Mouse (Mus musculus) CH12.LX (cell line): ENCODE results near the gene Pip5kl1. TPM values are rescaled to one million over a fixed set of nuclear protein-coding genes. Genes with fewer than 3 reads are reported as not detected.

Experiments
- DNase-seq: peaks from one replicate; pipeline ENCODE4 v3.0.0-alpha.2; 2013; ENCODE audit errors: extremely low read depth
- H3K27ac ChIP-seq: 2 replicates; pipeline ENCODE4 v1.5.1; 2012; ENCODE audit warnings: low read depth, mild to moderate bottlenecking, control low read depth, moderate library complexity; ENCODE audit not compliant: insufficient read depth
- H3K27me3 ChIP-seq: replicated peaks from 2 replicates; pipeline ENCODE3; 2012; ENCODE audit warnings: inconsistent platforms
- H3K36me3 ChIP-seq, 2 experiments: replicated peaks in 1 of 2; 2 replicates each; pipeline versions ENCODE3 to v1.6.1; 2012; ENCODE audit warnings: inconsistent platforms in 1 of 2, low read length in 1 of 2, mild to moderate bottlenecking in 1 of 2, mixed read lengths in 1 of 2, moderate library complexity in 1 of 2; ENCODE audit not compliant: control insufficient read depth in 1 of 2, insufficient read depth in 1 of 2
- H3K4me1 ChIP-seq, 2 experiments: 2 replicates each; pipeline ENCODE4 v1.6.1; 2012; ENCODE audit warnings: inconsistent platforms in 1 of 2, moderate library complexity in 1 of 2; ENCODE audit not compliant: insufficient read depth in 2 of 2, control insufficient read depth in 1 of 2
- H3K4me2 ChIP-seq: 2 replicates; pipeline ENCODE4 v1.6.1; 2012; ENCODE audit warnings: low read depth, mild to moderate bottlenecking, control low read depth; ENCODE audit not compliant: poor library complexity, insufficient read depth, severe bottlenecking
- H3K4me3 ChIP-seq, 3 experiments: fragments of 150-350 bp in 1 of 3; sonication (generic) in 1 of 3; replicated peaks in 1 of 3; 2 replicates each; pipeline versions ENCODE3 to v1.5.1; 2011 to 2012; ENCODE audit warnings: low read depth in 2 of 3, low read length in 2 of 3, mild to moderate bottlenecking in 2 of 3, moderate library complexity in 2 of 3, control low read depth in 1 of 3, improper control_type of control experiment in 1 of 3, inconsistent platforms in 1 of 3, mixed read lengths in 1 of 3; ENCODE audit not compliant: poor library complexity in 1 of 3
- H3K79me2 ChIP-seq: replicated peaks from 2 replicates; pipeline ENCODE4 v1.6.1; 2012; ENCODE audit warnings: mild to moderate bottlenecking, moderate library complexity; ENCODE audit not compliant: control insufficient read depth, poor library complexity, insufficient read depth, severe bottlenecking; ENCODE audit errors: extremely low read depth
- H3K9ac ChIP-seq: 2 replicates; pipeline ENCODE4 v1.6.1; 2012; ENCODE audit warnings: low read depth, mild to moderate bottlenecking, control low read depth, moderate library complexity; ENCODE audit not compliant: insufficient read depth
- H3K9me3 ChIP-seq: replicated peaks from 2 replicates; pipeline ENCODE3; 2012; ENCODE audit warnings: low read length, inconsistent platforms, mixed read lengths
- CHD1 ChIP-seq: IDR thresholded peaks from 2 replicates; pipeline ENCODE4 v1.6.1; 2012; ENCODE audit warnings: low read depth, low read length, improper control_type of control experiment, inconsistent platforms
- CHD2 ChIP-seq: IDR thresholded peaks from 2 replicates; pipeline ENCODE4 v1.6.1; 2011; ENCODE audit warnings: low read length, improper control_type of control experiment
- E2F4 ChIP-seq: IDR thresholded peaks from 2 replicates; pipeline ENCODE4 v1.6.1; 2011; ENCODE audit warnings: low read depth, low read length, improper control_type of control experiment; ENCODE audit not compliant: insufficient replicate concordance
- ELF1 ChIP-seq: IDR thresholded peaks from 2 replicates; pipeline ENCODE4 v1.6.1; 2014; ENCODE audit warnings: low read depth, mild to moderate bottlenecking, inconsistent platforms, low read length, improper control_type of control experiment
- EP300 ChIP-seq: IDR thresholded peaks from 2 replicates; pipeline ENCODE4 v1.6.1; 2011; ENCODE audit warnings: low read length, improper control_type of control experiment
- ETS1 ChIP-seq: conservative IDR thresholded peaks from 2 replicates; pipeline ENCODE4 v1.6.1; 2012; ENCODE audit warnings: low read depth, mild to moderate bottlenecking, inconsistent platforms, low read length, improper control_type of control experiment, moderate library complexity
- IRF4 ChIP-seq: IDR thresholded peaks from 2 replicates; pipeline ENCODE4 v1.6.1; 2014; ENCODE audit warnings: low read depth, mild to moderate bottlenecking, inconsistent platforms, low read length, improper control_type of control experiment
- KAT2A ChIP-seq: IDR thresholded peaks from 2 replicates; pipeline ENCODE4 v1.6.1; 2012; ENCODE audit warnings: low read length, improper control_type of control experiment, inconsistent platforms; ENCODE audit not compliant: insufficient replicate concordance
- MAZ ChIP-seq: IDR thresholded peaks from 2 replicates; pipeline ENCODE4 v1.6.1; 2012; ENCODE audit warnings: low read depth, mild to moderate bottlenecking, inconsistent platforms, low read length, improper control_type of control experiment, moderate library complexity
- MEF2A ChIP-seq: IDR thresholded peaks from 2 replicates; pipeline ENCODE4 v1.6.1; 2014; ENCODE audit warnings: low read depth, mild to moderate bottlenecking, inconsistent platforms, low read length, improper control_type of control experiment, borderline replicate concordance
- MXI1 ChIP-seq: IDR thresholded peaks from 2 replicates; pipeline ENCODE4 v1.6.1; 2011; ENCODE audit warnings: mild to moderate bottlenecking, low read depth, low read length, improper control_type of control experiment
- RAD21 ChIP-seq: IDR thresholded peaks from 2 replicates; pipeline ENCODE4 v1.6.1; 2011; ENCODE audit warnings: low read depth, mild to moderate bottlenecking, low read length, improper control_type of control experiment, moderate library complexity
- RCOR1 ChIP-seq: conservative IDR thresholded peaks from 2 replicates; pipeline ENCODE4 v1.6.1; 2012; ENCODE audit warnings: low read depth, mild to moderate bottlenecking, inconsistent platforms, low read length, improper control_type of control experiment
- SMC3 ChIP-seq: IDR thresholded peaks from 2 replicates; pipeline ENCODE4 v1.6.1; 2011; ENCODE audit warnings: low read depth, low read length, improper control_type of control experiment
- TCF12 ChIP-seq: IDR thresholded peaks from 2 replicates; pipeline ENCODE4 v1.6.1; 2014; ENCODE audit warnings: low read depth, mild to moderate bottlenecking, inconsistent platforms, low read length, improper control_type of control experiment
- USF1 ChIP-seq: IDR thresholded peaks from 2 replicates; pipeline ENCODE4 v1.6.1; 2014; ENCODE audit warnings: low read depth, mild to moderate bottlenecking, inconsistent platforms, low read length, improper control_type of control experiment
- USF2 ChIP-seq: conservative IDR thresholded peaks from 2 replicates; pipeline ENCODE4 v1.6.1; 2011; ENCODE audit warnings: low read depth, low read length, improper control_type of control experiment
- ZC3H11A ChIP-seq: IDR thresholded peaks from 2 replicates; pipeline ENCODE4 v1.6.1; 2012; ENCODE audit warnings: low read depth, mild to moderate bottlenecking, inconsistent platforms, low read length, improper control_type of control experiment
- ZMIZ1 ChIP-seq: IDR thresholded peaks from 2 replicates; pipeline ENCODE4 v1.6.1; 2012; ENCODE audit warnings: low read depth, mild to moderate bottlenecking, inconsistent platforms, low read length, improper control_type of control experiment
- dilution Hi-C: fragments of 300-500 bp; cut with MboI; formaldehyde crosslinking; loops from 2 replicates; pipeline ENCODE4 v1.14.3; 2020; ENCODE audit warnings: low sequenced_read_pairs; ENCODE audit not compliant: extremely low pct_unique_long_range_greater_than_20kb, extremely low pct_ligation_motif_present
- in situ Hi-C: fragments of 300-500 bp; cut with MboI; formaldehyde crosslinking; loops from 3 replicates; pipeline ENCODE4 v1.14.3; 2019; ENCODE audit warnings: low sequenced_read_pairs, low pct_ligation_motif_present, low pct_unique_long_range_greater_than_20kb, mixed read lengths
- polyA plus RNA-seq: library from polyadenylated mRNA; unstranded; fragments of >175 nt; gene quantifications from 2 replicates; pipeline ENCODE4 v1.2.1, GENCODE M21; 2012; ENCODE audit warnings: low read depth; ENCODE audit not compliant: insufficient read length
- total RNA-seq, 2 experiments: library from RNA; depleted of rRNA; stranded (reverse); fragments of 300-350 nt in 1 of 2; fragments of >200 nt in 1 of 2; gene quantifications; 2 replicates each; pipeline ENCODE4 v1.2.3; 2012 to 2014

Pip5kl1 gene
- total and polyA plus RNA-seq, 3 experiments = 0.28 to 0.64 (median 0.57) TPM

- Histone ChIP-seq H3K9ac (no peak overlapping the region), H3K9me3 (no peaks in the 10 kb centered on the region), H3K4me2 (no peak overlapping the region), H3K4me1 (peaks cover 9 to 27% of the 10 kb centered on the region in 2 experiments), H3K36me3 (peaks cover 2 to 32% of the 10 kb centered on the region in 2 experiments), H3K27ac (no peak overlapping the region), H3K79me2 (no peaks in the 10 kb centered on the region), H3K4me3 (no peak overlapping the region), H3K27me3 (no peaks in the 10 kb centered on the region)
- TF ChIP-seq ELF1 (no peak), MXI1 (no peak), USF1 (no peak), RAD21 (no peak), KAT2A (no peak), ZMIZ1 (no peak), MAZ (no peak)
- dilution Hi-C loops = no loop called here
- DNase-seq = no peak
- in situ Hi-C loops = no loop called here
These were observed 49.6 kb downstream of the Pip5kl1 start for GRCm38 (mm10) chr2:32624111-32624748.

- Histone ChIP-seq H3K4me2 (no peak overlapping the region), H3K9ac (no peak overlapping the region), H3K36me3 (peaks cover 0 to 21% of the 10 kb centered on the region in 2 experiments), H3K27me3 (no peaks in the 10 kb centered on the region), H3K4me1 (peaks cover 14 to 33% of the 10 kb centered on the region in 2 experiments)
- in situ Hi-C loops = no loop called here
- TF ChIP-seq RCOR1 (no peak), MEF2A (no peak), ETS1 (no peak), IRF4 (no peak), USF2 (no peak), SMC3 (no peak), KAT2A (no peak), EP300 (no peak), TCF12 (no peak), ZC3H11A (no peak), CHD2 (no peak), E2F4 (no peak), USF1 (no peak), CHD1 (no peak), MXI1 (no peak)
- TF ChIP-seq, all 38 proteins: peak for 0
- dilution Hi-C loops = no loop called here
- Histone ChIP-seq H3K9me3 (no peaks in the 10 kb centered on the region), H3K4me3 (no peak overlapping the region), H3K79me2 (no peaks in the 10 kb centered on the region), H3K27ac (no peak overlapping the region)
- DNase-seq = no peak
These were observed 50.7 kb downstream of the Pip5kl1 start for GRCm38 (mm10) chr2:32625212-32625872.
